Mouse (Mus musculus): ENCODE data around the gene N4bp3.
"Not testable (repeated sequence)": the region's sequence is repeated elsewhere in the genome, so short reads cannot be mapped to it uniquely, and the experiment has no call there.

N4bp3 gene

GRCm38 (mm10) chr11:51653736-51654135 lies 3.1 kb upstream of the N4bp3 start:
- DNase-seq (ENCODE audit: low read depth in 1 of 2, low spot score in 2 of 2) = no peak

DNA sequence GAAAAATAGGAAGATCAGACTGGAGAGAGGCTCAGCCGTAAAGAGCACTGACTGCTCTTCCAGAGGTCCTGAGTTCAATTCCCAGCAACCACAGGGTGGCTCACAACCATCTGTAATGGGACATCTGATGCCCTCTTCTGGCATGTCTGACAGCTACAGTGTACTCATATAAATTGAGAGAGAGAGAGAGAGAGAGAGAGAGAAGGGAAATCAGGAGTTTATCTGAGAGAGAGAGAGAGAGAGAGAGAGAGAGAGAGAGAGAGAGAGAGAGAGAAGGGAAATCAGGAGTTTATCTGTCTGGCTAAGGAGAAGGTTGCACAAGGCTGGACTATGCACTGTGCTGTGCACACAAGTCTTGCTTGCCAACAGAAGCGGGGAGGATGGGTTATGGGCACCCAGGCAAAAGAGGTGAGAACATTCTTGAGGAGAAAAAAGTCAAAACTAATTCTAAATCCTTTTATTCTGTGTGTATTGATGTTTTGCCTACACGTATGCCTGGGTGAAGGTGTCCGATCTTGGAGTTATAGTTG lies 2.3 kb upstream of the N4bp3 start:
- no peak for DNase-seq (ENCODE audit: low read depth in 1 of 2, low spot score in 2 of 2)

GRCm38 (mm10) chr11:51650261-51650660 lies 381 bp downstream of the N4bp3 start:
- no peak for DNase-seq (ENCODE audit: low read depth in 1 of 2, low spot score in 2 of 2)

- no peak for DNase-seq (ENCODE audit: low read depth in 1 of 2, low spot score in 2 of 2)
Observed at GRCm38 (mm10) chr11:51649889-51650199, 798 bp downstream of the N4bp3 start.

DNA sequence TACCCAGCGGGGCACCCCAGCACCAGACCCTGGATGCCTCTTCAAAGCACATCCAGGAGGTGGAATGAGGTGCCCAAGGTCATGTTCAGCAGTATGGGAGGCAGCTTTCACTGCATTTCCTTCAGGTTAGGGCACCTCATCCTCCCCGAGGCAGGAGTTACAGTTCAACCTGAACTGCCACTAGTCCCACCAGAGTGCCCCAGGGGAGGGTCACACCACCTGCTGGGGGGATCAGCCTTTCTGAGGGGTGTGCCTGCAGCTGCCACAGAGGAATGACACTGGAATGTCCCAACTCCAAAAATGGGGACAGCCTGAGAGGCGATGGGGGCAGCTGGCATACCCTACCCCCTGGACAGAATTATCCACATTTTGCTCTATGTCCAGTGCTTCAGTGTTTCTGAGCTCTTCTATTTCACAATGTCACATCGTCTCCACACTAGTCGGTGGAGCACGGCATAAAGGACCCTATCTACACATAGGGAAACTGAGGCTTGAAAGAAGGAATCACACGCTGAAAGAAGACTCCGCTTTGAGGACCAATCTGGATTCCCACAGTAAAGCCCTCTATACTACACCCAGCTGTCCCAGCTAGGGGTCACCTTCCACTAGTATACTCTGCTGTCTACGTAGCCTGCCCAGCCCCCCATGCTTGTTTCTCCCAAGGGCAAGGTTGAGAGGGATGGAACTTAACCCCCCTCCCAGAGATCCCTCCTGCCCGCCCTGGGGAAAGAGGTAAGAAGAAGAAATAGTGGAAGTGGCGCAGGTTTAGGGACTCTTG lies 1.3 kb downstream of the N4bp3 start:
- no peak for DNase-seq (ENCODE audit: low read depth in 1 of 2, low spot score in 2 of 2)

DNA sequence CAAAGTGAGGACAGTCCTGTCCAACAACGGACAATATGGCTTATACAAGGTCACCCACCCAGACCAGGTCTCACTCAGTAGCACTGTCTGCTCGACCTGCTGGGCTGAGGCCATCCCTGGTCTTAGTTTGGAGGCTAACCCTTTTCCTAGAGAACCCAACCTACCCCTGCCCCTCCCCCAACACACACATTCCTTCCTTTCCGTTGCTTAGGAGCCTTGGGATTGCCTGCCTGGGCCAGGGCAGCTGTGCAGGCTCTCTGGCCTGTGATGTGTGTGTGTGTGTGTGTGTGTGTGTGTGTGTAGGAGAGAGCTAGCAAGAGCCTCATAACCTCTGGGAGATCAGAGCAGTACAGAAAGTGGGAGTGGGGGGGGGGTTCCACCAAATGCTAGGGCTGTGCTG lies 2.1 kb downstream of the N4bp3 start:
- DNase-seq (ENCODE audit: low read depth in 1 of 2, low spot score in 2 of 2) = no peak

DNA sequence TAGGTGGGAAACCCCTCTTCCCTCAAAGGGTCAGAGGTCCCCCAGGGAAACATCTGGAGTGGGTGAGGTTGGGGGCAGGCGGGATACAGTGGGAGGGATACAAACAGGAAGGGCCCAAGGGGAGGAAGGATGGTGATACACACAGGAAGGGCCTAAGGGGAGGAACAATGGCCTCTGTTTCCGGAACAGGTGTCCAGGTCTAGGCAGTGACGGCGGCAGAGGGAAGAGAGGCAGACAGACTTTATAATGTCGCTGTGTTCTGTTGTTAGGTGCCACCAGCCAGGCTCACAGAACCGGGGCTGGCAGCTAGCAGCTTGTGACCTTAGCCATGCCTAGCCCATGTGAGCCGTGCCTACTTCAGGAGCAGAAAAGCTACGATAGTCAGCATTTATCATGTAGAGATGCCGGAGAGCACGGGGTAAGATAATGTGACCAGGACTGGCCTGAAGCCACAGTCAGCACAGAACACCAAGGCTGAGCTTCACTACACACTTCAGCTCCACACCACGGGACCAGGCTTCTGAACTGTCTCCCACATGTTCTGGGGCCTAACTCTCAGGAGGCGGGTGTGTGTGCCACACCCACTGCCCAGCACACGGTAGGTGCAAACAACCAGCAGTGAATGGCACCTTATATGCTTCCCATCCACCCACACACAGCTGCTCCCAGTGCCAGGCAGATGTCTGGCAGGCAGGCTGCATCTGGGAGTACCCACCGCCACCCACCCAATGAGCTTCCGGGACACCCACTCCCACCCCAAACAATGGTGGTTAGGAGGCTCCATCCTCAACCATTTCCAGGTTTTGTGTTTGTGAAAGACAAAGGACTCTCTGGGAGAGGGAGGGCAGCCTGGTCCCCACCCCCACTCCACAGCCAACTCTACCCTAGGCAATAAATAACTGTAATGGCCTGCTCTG lies 3.6 kb downstream of the N4bp3 start:
- no peak for DNase-seq (ENCODE audit: low read depth in 1 of 2, low spot score in 2 of 2)

GRCm38 (mm10) chr11:51646245-51646644 lies 4.4 kb downstream of the N4bp3 start:
- DNase-seq (ENCODE audit: low read depth in 1 of 2, low spot score in 2 of 2) = no peak

GRCm38 (mm10) chr11:51645293-51645692 lies 5.3 kb downstream of the N4bp3 start:
- DNase-seq (ENCODE audit: low read depth in 1 of 2, low spot score in 2 of 2) = no peak

GRCm38 (mm10) chr11:51644217-51644616 lies 6.4 kb downstream of the N4bp3 start:
- DNase-seq (ENCODE audit: low read depth in 1 of 2, low spot score in 2 of 2) = no peak

- DNase-seq (ENCODE audit: low read depth in 1 of 2, low spot score in 2 of 2) = no peak
Observed at GRCm38 (mm10) chr11:51643761-51644160, 6.9 kb downstream of the N4bp3 start.

- DNase-seq (ENCODE audit: low read depth in 1 of 2, low spot score in 2 of 2) = no peak
Observed at GRCm38 (mm10) chr11:51643202-51643601, 7.4 kb downstream of the N4bp3 start.

DNA sequence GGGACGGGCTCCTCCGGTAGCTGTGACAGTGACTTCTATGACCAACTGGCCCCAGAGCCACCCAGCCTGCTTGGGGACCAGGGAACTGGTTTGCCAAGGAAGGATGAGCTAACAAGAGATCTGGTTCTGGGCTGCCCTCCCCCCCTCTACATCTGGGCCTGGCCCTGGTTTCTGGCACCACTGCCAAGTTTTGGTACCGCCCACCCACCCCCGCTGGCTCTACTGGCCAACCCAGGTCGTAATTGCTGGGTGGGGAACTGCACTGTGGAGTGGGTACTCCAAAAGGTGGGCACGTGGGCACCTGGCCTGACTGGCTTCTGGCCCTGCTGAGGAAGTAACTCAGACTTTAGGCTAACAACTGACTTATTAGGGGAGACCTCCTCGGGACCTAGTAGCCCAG lies 9.9 kb downstream of the N4bp3 start:
- no peak for DNase-seq (ENCODE audit: low read depth in 1 of 2, low spot score in 2 of 2)

GRCm38 (mm10) chr11:51638497-51638896 lies 12.1 kb downstream of the N4bp3 start:
- DNase-seq (ENCODE audit: low read depth in 1 of 2, low spot score in 2 of 2) = no peak

DNA sequence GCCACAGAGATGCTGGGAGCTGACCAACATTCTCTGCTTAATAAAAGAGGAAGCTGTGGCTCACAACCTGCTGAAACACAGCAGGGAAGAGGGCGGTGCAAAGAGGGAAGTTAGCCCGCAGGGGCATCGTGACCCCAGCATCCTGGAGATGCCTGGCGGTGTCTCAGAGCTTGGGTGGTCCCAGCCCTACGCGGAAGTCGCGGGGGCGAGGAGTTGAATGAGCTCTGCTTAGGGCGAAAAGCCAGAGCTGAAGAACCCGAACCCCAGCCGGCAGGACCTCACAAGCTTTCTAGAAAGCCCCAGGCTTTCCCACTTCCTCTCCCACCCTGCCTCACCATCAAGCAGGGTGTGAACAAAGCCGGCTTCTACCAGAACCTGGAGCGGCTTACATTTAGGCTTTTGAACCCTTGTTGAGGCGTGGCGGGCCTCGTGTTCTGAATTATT lies 12.6 kb downstream of the N4bp3 start:
- peak; percentile 60 to 78 for DNase-seq (ENCODE audit: low read depth in 1 of 2, low spot score in 2 of 2)

- DNase-seq (ENCODE audit: low read depth in 1 of 2, low spot score in 2 of 2) = peak in 1 of 2 experiments; percentile 49
Observed at GRCm38 (mm10) chr11:51636323-51636684, 14.3 kb downstream of the N4bp3 start.

DNA sequence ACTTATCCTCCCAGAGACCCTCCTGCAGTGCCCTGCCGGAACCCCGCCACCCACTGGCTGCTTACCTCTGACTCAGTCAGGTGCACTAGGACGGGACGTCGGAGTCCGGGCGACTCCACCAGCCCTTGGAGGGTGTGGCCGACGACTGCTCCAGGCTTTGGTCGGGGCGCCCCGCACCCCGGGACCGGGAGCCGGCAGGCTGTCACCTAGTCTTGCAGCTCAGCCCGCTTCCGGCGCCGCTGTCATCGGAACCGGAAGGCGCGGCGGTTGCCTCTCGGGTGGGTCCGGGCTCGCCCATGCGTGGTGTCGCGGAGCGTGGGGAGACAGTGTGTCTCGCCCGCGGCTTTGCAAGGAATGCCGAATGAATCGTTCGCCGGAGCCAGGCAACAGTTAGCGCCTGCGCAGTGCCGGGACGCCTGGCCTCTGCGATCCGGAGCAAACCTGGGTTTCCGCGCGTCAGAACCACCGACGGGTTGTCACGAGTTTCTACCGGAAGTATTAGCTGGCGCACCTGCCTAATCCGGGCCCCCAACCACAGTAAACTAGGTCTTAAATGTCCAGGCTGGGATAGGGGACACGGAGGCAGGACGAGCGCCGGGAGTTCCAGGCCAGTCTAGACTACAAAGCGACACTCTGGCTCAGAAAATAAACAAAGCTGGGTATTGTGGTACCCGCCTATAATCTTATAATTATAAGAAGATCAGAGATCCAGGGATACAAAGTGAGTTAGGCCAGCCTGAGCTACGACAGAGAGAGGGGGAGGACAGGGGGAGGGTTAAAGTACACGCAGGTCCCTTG lies 14.9 kb downstream of the N4bp3 start, which contains the start of gene Rmnd5b:
Gene Rmnd5b (minus strand): TSS at position 372 of the 798 bp plus-strand sequence.
- DNase-seq (ENCODE audit: low read depth in 1 of 2, low spot score in 2 of 2) = peak in 1 of 2 experiments; percentile 73

DNA sequence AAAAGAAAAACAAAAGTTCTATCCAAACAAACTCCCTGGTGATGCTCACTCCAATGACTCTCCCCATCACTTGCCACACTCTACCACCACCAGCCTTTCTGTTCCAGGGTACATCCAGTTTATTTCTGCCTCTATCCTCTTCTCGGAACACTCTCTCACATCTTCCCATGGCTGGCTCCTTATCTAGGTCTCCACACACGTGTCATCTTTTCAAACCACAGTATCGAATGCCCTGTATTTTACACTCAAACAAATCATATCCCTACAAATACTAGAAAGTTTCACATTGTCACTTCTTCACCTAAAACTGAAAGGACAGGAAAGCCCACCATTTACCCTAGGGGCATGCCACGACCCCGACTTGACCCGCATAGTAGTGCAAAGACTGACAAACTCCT lies 15.5 kb downstream of the N4bp3 start:
- no peak for DNase-seq (ENCODE audit: low read depth in 1 of 2, low spot score in 2 of 2)

GRCm38 (mm10) chr11:51633721-51634120 lies 16.9 kb downstream of the N4bp3 start:
- DNase-seq (ENCODE audit: low read depth in 1 of 2, low spot score in 2 of 2) = no peak

DNA sequence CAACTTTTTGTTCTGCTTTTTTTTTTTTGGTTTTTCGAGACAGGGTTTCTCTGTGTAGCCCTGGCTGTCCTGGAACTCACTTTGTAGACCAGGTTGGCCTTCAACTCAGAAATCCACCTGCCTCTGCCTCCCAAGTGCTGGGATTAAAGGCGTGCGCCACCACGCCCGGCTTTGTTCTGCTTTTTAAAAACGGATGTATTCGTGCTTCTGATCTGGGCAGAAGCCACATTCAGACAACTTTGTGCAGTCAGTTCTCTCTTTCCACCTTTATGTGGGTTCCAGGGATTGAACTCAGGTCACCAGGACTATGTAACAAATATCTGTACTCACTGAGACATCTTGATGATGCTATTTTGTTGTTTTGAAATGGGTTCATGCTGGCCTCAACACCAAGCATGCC lies 17.4 kb downstream of the N4bp3 start:
- DNase-seq (ENCODE audit: low read depth in 1 of 2, low spot score in 2 of 2) = not testable (repeated sequence)

DNA sequence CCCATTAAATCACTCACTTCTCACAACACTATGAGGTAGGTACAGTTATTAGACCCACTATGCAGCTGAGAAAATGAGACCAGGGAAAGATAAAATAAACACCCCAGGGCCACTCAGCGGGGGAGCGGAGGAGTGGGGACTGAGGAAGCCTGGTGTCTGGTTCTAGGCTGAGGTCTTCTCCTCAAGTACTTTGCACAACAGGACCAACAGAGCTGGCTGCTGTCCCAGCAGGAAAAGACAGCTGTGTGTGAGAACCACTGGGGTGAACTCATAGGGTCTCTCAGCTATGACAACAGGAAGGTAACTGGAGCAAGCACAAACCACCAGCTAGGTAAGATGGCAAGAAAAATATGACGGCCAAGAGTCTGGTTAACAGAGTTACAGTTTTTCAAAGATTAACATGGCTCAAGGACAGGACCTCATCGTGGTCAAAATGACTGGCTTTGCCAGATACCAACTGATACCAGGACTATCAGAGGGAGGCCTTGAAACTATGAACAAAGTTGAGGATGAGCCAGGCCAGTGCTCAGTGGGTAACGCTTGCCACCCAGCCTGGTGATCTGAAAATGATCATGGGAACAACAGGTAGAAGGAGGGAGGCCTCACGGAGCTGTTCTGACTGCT lies 18.4 kb downstream of the N4bp3 start:
- DNase-seq (ENCODE audit: low read depth in 1 of 2, low spot score in 2 of 2) = no peak
